Mouse (Mus musculus) limb, embryonic 12.5 days (tissue): Measurements from ENCODE around the gene Syce1l. TPM values are rescaled to one million over a fixed set of nuclear protein-coding genes. Genes with fewer than 3 reads are reported as not detected.

Experiments used
- ATAC-seq: fragments of 200-750 bp; cut with Nextera tagmentation; 2 replicates; pipeline ENCODE4 v1.8.0; 2017; ENCODE audit warnings: low read depth, moderate TSS enrichment; ENCODE audit not compliant: insufficient number of reproducible peaks, insufficient read depth, low FRiP score, low TSS enrichment
- H3K27ac ChIP-seq: fragments of 300-500 bp; sonication (generic); 2 replicates; pipeline ENCODE4 v1.5.1; 2016; ENCODE audit warnings: mild to moderate bottlenecking, moderate library complexity
- H3K27me3 ChIP-seq: fragments of 300-500 bp; sonication (generic); 2 replicates; pipeline ENCODE4 v1.6.1; 2016; ENCODE audit warnings: mild to moderate bottlenecking, moderate library complexity
- H3K36me3 ChIP-seq: fragments of 300-500 bp; sonication (generic); 2 replicates; pipeline ENCODE4 v1.6.1; 2016; ENCODE audit warnings: mild to moderate bottlenecking, moderate library complexity
- H3K4me1 ChIP-seq: fragments of 300-500 bp; sonication (generic); replicated peaks from 2 replicates; pipeline ENCODE4 v1.6.1; 2016
- H3K4me2 ChIP-seq: fragments of 300-500 bp; sonication (generic); 2 replicates; pipeline ENCODE4 v1.6.1; 2016; ENCODE audit warnings: mild to moderate bottlenecking, moderate library complexity
- H3K4me3 ChIP-seq: fragments of 300-500 bp; sonication (generic); replicated peaks from 2 replicates; pipeline ENCODE4 v1.5.1; 2016; ENCODE audit warnings: mild to moderate bottlenecking
- H3K9ac ChIP-seq: fragments of 300-500 bp; sonication (generic); replicated peaks from 2 replicates; pipeline ENCODE4 v1.6.1; 2016; ENCODE audit warnings: mild to moderate bottlenecking, moderate library complexity
- H3K9me3 ChIP-seq: fragments of 300-500 bp; sonication (generic); 2 replicates; pipeline ENCODE4 v1.6.1; 2016; ENCODE audit warnings: mild to moderate bottlenecking, moderate library complexity
- WGBS: fragments of 180-500 bp; shearing (Covaris S2); methylation state at CpG from one replicate; pipeline ENCODE4 v1.1.7; 2016; 5-methylcytosine and 5-hydroxymethylcytosine counted together
- polyA plus RNA-seq: library from polyadenylated mRNA; unstranded; fragments of >200 nt; fragmentation: Nextera tagmentation; extraction: Ambion mirVana; gene quantifications from 2 replicates; pipeline ENCODE4 v1.2.1, GENCODE M21; 2016

Gene Syce1l
- polyA plus RNA-seq, 1 experiment from 2014 or later = not detected

DNA sequence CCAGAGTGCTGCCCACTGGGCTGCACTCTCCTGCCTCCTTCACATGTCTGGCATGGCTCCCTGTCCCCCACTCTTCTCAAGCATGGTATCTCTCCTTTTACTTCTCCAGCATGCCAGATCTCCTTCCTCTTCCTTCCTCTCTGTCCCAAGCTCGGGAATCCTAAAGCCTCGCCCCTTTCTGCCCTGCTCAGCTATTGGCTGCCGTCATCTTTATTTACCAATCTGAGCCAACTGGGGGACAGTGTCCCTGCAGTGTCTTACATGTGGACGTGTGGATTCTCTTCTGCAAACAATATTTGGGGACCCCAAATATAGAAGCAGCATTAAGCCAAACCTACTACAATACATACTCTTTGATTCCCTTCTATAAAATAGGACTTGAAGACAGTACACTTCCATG, 10.1 kb downstream of the Syce1l start:
- ATAC-seq = no peak
- Histone ChIP-seq H3K9ac (no peak overlapping the region), H3K9me3 (no peaks in the 10 kb centered on the region), H3K4me3 (no peak overlapping the region), H3K4me1 (no peaks in the 10 kb centered on the region), H3K36me3 (no peaks in the 10 kb centered on the region), H3K4me2 (no peak overlapping the region), H3K27me3 (peaks cover 14% of the 10 kb centered on the region; the same call in 1 of the 2 replicates), H3K27ac (no peak overlapping the region)
- 61% methylated on average over 4 of the region's 4 CpGs for WGBS

GRCm38 (mm10) chr8:113656154-113656553, 13.1 kb downstream of the Syce1l start:
- 94% methylated on average over 5 of the region's 5 CpGs for WGBS
- Histone ChIP-seq H3K27me3 (peaks cover 14% of the 10 kb centered on the region; the same call in 1 of the 2 replicates), H3K9me3 (no peaks in the 10 kb centered on the region), H3K36me3 (no peaks in the 10 kb centered on the region), H3K4me3 (no peak overlapping the region), H3K27ac (no peak overlapping the region), H3K4me1 (no peaks in the 10 kb centered on the region), H3K9ac (no peak overlapping the region), H3K4me2 (no peak overlapping the region)
- ATAC-seq = no peak

- H3K4me1 ChIP-seq = no peaks in the 10 kb centered on the region
- H3K4me2 ChIP-seq = no peak overlapping the region
- H3K4me3 ChIP-seq = no peak overlapping the region
- peaks cover 14% of the 10 kb centered on the region; the same call in 1 of the 2 replicates for H3K27me3 ChIP-seq
- no peak for ATAC-seq
- H3K9ac ChIP-seq = no peak overlapping the region
- 77% methylated on average over 11 of the region's 11 CpGs for WGBS
- no peaks in the 10 kb centered on the region for H3K9me3 ChIP-seq
- no peak overlapping the region for H3K27ac ChIP-seq
- no peaks in the 10 kb centered on the region for H3K36me3 ChIP-seq
Observed at GRCm38 (mm10) chr8:113656681-113657298, 13.8 kb downstream of the Syce1l start.

DNA sequence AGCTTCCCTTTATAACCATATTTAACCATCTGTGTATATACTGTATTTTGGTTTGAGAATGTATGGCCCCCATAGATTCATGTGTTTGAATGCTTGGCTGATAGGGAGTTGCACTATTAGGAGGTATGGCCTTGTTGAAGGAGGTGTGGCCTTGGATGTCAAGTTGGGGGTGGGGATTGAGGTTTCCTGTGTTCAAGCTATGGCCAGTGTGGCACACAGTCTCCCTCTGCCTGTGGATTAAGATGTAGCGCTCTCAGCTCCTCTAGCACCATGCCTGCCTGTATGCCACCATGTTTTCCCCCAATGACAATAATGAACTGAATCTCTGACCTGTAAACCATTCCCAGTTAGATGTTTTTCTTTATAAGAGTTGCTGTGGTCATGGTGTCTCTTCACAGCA, 17.1 kb downstream of the Syce1l start:
- H3K9me3 ChIP-seq = no peaks in the 10 kb centered on the region
- 83% methylated on average over 1 of the region's 1 CpGs for WGBS
- no peak overlapping the region for H3K4me3 ChIP-seq
- H3K4me1 ChIP-seq = no peaks in the 10 kb centered on the region
- H3K4me2 ChIP-seq = no peak overlapping the region
- H3K36me3 ChIP-seq = no peaks in the 10 kb centered on the region
- H3K27me3 ChIP-seq = peaks cover 7% of the 10 kb centered on the region; the same call in 1 of the 2 replicates
- no peak for ATAC-seq
- no peak overlapping the region for H3K9ac ChIP-seq
- H3K27ac ChIP-seq = no peak overlapping the region

DNA sequence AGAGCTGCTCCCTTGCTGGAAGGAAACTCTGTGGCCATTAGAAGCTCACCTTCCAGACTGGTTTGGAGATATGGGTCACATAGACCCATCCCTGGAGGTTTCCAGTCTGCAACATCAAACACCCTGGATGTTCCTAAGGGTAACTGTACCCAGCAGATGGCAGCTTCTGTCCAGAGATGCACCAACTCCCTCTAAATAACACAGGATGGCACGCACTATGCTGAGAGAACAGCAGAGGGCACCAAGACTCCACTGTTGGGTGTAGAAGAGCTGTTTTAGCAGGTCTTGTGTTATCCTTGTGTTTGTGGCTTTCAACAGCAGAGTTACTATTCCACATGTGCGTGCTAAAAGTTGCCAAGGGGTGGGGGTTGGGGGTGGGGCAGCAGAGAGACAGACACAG, 21.5 kb downstream of the Syce1l start:
- Histone ChIP-seq H3K4me1 (peaks cover 18% of the 10 kb centered on the region; the same call in 1 of the 2 replicates), H3K4me3 (no peak overlapping the region), H3K9ac (no peak overlapping the region), H3K4me2 (no peak overlapping the region), H3K27me3 (peaks cover 39% of the 10 kb centered on the region), H3K9me3 (no peaks in the 10 kb centered on the region), H3K27ac (no peak overlapping the region), H3K36me3 (no peaks in the 10 kb centered on the region)
- 18% methylated on average over 2 of the region's 2 CpGs for WGBS
- ATAC-seq = peak; percentile 66; the same call in 1 of the 2 replicates

- no peak for ATAC-seq
- no peak overlapping the region for H3K4me3 ChIP-seq
- H3K4me1 ChIP-seq = peaks cover 18% of the 10 kb centered on the region; the same call in 1 of the 2 replicates
- WGBS = 69% methylated on average over 4 of the region's 4 CpGs
- H3K36me3 ChIP-seq = no peaks in the 10 kb centered on the region
- no peak overlapping the region for H3K27ac ChIP-seq
- H3K9ac ChIP-seq = no peak overlapping the region
- peaks cover 44% of the 10 kb centered on the region for H3K27me3 ChIP-seq
- H3K9me3 ChIP-seq = no peaks in the 10 kb centered on the region
- H3K4me2 ChIP-seq = no peak overlapping the region
Observed at GRCm38 (mm10) chr8:113665036-113665435, 22.0 kb downstream of the Syce1l start.

- Histone ChIP-seq H3K4me3 (no peak overlapping the region), H3K4me1 (peaks cover 18% of the 10 kb centered on the region; the same call in 1 of the 2 replicates), H3K27ac (no peak overlapping the region), H3K9ac (no peak overlapping the region), H3K9me3 (no peaks in the 10 kb centered on the region), H3K27me3 (peaks cover 52% of the 10 kb centered on the region), H3K36me3 (no peaks in the 10 kb centered on the region), H3K4me2 (no peak overlapping the region)
- no peak for ATAC-seq
- WGBS = 28% methylated on average over 8 of the region's 8 CpGs
Observed at GRCm38 (mm10) chr8:113665951-113666350, 22.9 kb downstream of the Syce1l start.

DNA sequence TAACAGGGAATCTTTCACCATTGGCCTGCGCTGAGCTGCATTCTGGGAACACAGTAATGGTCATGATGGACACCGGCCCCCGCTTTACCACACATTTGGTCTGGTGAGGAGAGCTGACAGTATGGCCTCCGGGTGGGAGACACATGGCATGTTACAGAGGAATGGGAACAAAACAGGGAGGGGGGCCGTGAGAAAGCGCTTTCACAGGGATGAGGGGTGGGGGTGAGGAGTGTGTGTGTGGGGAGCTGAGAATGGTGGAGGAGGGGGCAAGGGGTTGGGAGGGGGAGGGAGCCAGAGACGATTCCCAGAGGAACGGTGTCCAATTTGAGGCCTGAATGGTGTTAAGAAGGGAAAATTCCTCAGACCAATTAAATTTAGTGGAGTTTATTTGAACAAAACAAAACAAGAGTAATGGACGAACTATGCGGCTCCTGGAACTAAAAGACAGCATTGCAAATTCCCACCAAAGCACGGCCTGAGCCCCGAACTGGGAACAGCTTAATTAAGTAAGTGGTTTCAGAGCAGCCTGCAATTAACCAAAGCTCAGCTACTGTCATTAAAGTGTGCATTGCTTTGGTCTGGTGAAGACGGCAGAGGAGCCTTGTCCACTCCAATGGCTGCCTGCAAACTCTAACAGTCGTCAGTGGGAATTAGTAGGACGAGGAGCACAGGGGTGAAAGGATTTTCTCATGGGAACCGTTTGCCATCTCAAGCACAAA, 23.9 kb downstream of the Syce1l start:
- H3K27ac ChIP-seq = no peak overlapping the region
- no peak for ATAC-seq

GRCm38 (mm10) chr8:113669924-113670323, 26.9 kb downstream of the Syce1l start:
- H3K27me3 ChIP-seq = peaks cover 59% of the 10 kb centered on the region
- 66% methylated on average over 10 of the region's 10 CpGs for WGBS
- H3K27ac ChIP-seq = no peak overlapping the region
- H3K9ac ChIP-seq = no peak overlapping the region
- peaks cover 22% of the 10 kb centered on the region; the same call in 1 of the 2 replicates for H3K4me1 ChIP-seq
- H3K4me2 ChIP-seq = no peak overlapping the region
- ATAC-seq = no peak
- H3K9me3 ChIP-seq = no peaks in the 10 kb centered on the region
- H3K4me3 ChIP-seq = no peak overlapping the region
- H3K36me3 ChIP-seq = no peaks in the 10 kb centered on the region

More for the DNA sequence above, 23.9 kb downstream of the Syce1l start:
- H3K27me3 ChIP-seq = peaks cover 52% of the 10 kb centered on the region
- peaks cover 18% of the 10 kb centered on the region; the same call in 1 of the 2 replicates for H3K4me1 ChIP-seq
- no peaks in the 10 kb centered on the region for H3K9me3 ChIP-seq
- H3K4me3 ChIP-seq = no peak overlapping the region
- no peak overlapping the region for H3K9ac ChIP-seq
- no peaks in the 10 kb centered on the region for H3K36me3 ChIP-seq
- WGBS = 35% methylated on average over 16 of the region's 16 CpGs
- H3K4me2 ChIP-seq = no peak overlapping the region

GRCm38 (mm10) chr8:113672599-113673255, 29.7 kb downstream of the Syce1l start:
- H3K4me2 ChIP-seq = no peak overlapping the region
- WGBS = 55% methylated on average over 11 of the region's 11 CpGs
- peaks cover 46% of the 10 kb centered on the region for H3K27me3 ChIP-seq
- H3K9ac ChIP-seq = no peak overlapping the region
- no peaks in the 10 kb centered on the region for H3K36me3 ChIP-seq
- no peak overlapping the region for H3K27ac ChIP-seq
- no peak overlapping the region for H3K4me3 ChIP-seq
- no peak for ATAC-seq
- no peaks in the 10 kb centered on the region for H3K9me3 ChIP-seq
- 0 out of 2 replicates have a peak, but pooled peaks cover 4% of the 10 kb centered on the region for H3K4me1 ChIP-seq

DNA sequence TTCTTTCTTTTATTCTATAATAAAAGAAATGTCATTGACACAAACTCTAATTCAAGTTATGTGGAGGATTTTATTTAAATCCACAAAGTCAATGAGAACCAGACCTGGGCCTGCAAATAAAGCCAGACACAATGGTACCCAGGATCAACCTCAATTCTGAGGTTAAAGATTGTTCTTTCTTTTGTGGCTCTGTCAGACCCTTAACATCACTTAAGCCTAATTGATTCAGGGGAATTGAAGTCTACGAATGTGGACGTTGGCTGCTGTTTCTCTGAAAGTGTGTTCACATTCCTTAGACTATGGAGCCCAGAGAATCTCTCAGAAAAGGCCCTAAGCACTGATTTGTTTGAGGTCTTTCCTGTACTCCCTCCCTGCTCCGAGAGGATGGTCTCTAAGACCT, 30.3 kb downstream of the Syce1l start:
- 53% methylated on average over 3 of the region's 3 CpGs for WGBS
- no peak for ATAC-seq

More for the DNA sequence above, 30.3 kb downstream of the Syce1l start:
- Histone ChIP-seq H3K27me3 (peaks cover 40% of the 10 kb centered on the region), H3K36me3 (no peaks in the 10 kb centered on the region), H3K9ac (no peak overlapping the region), H3K9me3 (no peaks in the 10 kb centered on the region), H3K27ac (no peak overlapping the region), H3K4me1 (0 out of 2 replicates have a peak, but pooled peaks cover 4% of the 10 kb centered on the region), H3K4me3 (no peak overlapping the region), H3K4me2 (no peak overlapping the region)
